Mouse (Mus musculus) heart, adult 2 months (tissue): ENCODE measurements at regions not wholly inside any gene's neighbourhood (a gene's known extent, or its start where the extent isn't known, plus 50 kb on each side); places are given as distances from the start of the nearest gene placed in this dataset.

Source experiments
- CTCF ChIP-seq: fragments of 200-600 bp; IDR thresholded peaks from 2 replicates; pipeline ENCODE4 v1.8.1; 2022; ENCODE audit warnings: antibody characterized with exemption, mild to moderate bottlenecking, moderate library complexity
- EP300 ChIP-seq: fragments of 200-500 bp; IDR thresholded peaks from 2 replicates; pipeline ENCODE4 v1.6.1; 2011; ENCODE audit warnings: low read depth, low read length, control low read depth; ENCODE audit not compliant: insufficient read depth

GRCm38 (mm10) chr11:45621824-45622223 lies 230.0 kb upstream of the Clint1 start:
- TF ChIP-seq EP300 = no peak
- TF ChIP-seq CTCF = no peak
